Mouse (Mus musculus): Measurements from ENCODE around the gene Hyal1.

DNA sequence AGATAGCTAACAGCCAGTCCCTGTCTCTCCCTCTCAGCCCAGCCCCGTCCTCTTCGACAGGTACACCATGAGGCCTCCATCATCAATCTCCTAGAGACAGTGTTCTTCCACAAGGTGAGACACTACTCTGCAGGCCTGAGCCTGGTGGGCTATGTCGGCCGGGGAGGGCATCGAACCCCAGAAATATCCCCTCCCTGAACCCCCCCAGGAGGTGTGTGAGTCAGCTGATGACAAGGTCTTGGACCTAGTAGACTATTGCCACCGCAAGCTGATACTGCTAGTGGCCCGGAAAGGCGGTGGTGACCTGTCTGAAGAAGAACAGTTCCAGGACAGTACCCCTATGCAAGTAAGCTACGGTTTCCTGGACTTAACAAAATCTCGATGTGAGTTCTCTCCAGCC, 27.9 kb upstream of the Hyal1 start:
- TF ChIP-seq CTCF (IDR thresholded peaks at IDR 0.05; ENCODE audit: borderline replicate concordance, extremely low read depth, insufficient read depth, insufficient read length) = no peak
- no peak for TF ChIP-seq POLR2A (IDR thresholded peaks at IDR 0.05; ENCODE audit: borderline replicate concordance, extremely low read depth, insufficient read depth, insufficient read length, poor library complexity, severe bottlenecking)
